Mouse (Mus musculus) midbrain, embryonic 16.5 days (tissue): ENCODE results near the gene Plekhb2. TPM values are rescaled to one million over a fixed set of nuclear protein-coding genes. Genes with fewer than 3 reads are reported as not detected.
A peak's percentile ranks its signal among the peaks of the same experiment; 100 is the strongest.

ENCODE experiments used
- ATAC-seq: fragments of 200-750 bp; cut with Nextera tagmentation; 2 replicates; pipeline ENCODE4 v1.8.0; 2017; ENCODE audit warnings: moderate TSS enrichment
- H3K27ac ChIP-seq: fragments of 300-500 bp; sonication (generic); 2 replicates; pipeline ENCODE4 v1.5.1; 2014; ENCODE audit warnings: mild to moderate bottlenecking, low read length, mixed read lengths
- H3K27me3 ChIP-seq: fragments of 300-500 bp; sonication (generic); 2 replicates; pipeline ENCODE4 v1.6.1; 2014; ENCODE audit warnings: low read depth, low read length, mixed read lengths; ENCODE audit not compliant: control insufficient read depth, insufficient read depth
- H3K36me3 ChIP-seq: fragments of 300-500 bp; sonication (generic); 2 replicates; pipeline ENCODE4 v1.6.1; 2014; ENCODE audit warnings: mild to moderate bottlenecking, low read length, moderate library complexity, mixed read lengths; ENCODE audit not compliant: control insufficient read depth, insufficient read depth
- H3K4me1 ChIP-seq: fragments of 300-500 bp; sonication (generic); 2 replicates; pipeline ENCODE4 v1.6.1; 2014; ENCODE audit warnings: mild to moderate bottlenecking, low read length, mixed read lengths; ENCODE audit not compliant: control insufficient read depth, insufficient read depth
- H3K4me2 ChIP-seq: fragments of 300-500 bp; sonication (generic); 2 replicates; pipeline ENCODE4 v1.6.1; 2014; ENCODE audit warnings: mild to moderate bottlenecking, low read length, mixed read lengths
- H3K4me3 ChIP-seq: fragments of 300-500 bp; sonication (generic); 2 replicates; pipeline ENCODE4 v1.5.1; 2014; ENCODE audit warnings: low read depth, mild to moderate bottlenecking, low read length, moderate library complexity, mixed read lengths
- H3K9ac ChIP-seq: fragments of 300-500 bp; sonication (generic); 2 replicates; pipeline ENCODE4 v1.6.1; 2014; ENCODE audit warnings: low read depth, low read length, mixed read lengths
- H3K9me3 ChIP-seq: fragments of 300-500 bp; sonication (generic); replicated peaks from 2 replicates; pipeline ENCODE4 v1.6.1; 2014; ENCODE audit warnings: mild to moderate bottlenecking, low read length, mixed read lengths; ENCODE audit not compliant: control insufficient read depth, poor library complexity, severe bottlenecking
- WGBS: fragments of 180-500 bp; shearing (Covaris S2); extraction: QIAGEN DNeasy Blood & Tissue Kit; methylation state at CpG from one replicate; pipeline ENCODE4 v1.1.7; 2014; 5-methylcytosine and 5-hydroxymethylcytosine counted together
- polyA plus RNA-seq: library from polyadenylated mRNA; unstranded; fragments of >200 nt; fragmentation: Nextera tagmentation; extraction: Ambion mirVana; gene quantifications from 2 replicates; pipeline ENCODE4 v1.2.1, GENCODE M21; 2015

The Plekhb2 gene
- polyA plus RNA-seq, 1 experiment from 2014 or later: 83.5 TPM

DNA sequence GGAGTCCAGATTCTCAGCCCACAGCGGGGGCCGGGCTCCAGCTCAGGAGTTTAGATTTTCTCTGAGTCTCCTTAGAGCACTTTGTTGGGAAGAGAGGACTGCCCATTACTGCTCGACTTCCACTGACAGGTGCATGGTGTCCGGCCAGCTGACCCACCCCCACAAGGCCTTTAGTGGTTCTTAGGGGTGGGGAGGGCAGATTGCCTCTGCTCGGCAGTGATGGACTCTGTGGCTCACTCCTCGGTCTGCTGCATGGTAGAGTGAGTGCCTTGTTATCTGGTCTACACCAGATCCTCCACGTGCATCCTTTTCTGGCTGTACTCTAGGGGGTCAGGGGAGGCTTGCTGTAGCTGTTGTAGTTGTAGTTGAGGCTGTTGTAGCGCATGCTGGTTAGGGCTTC lies 18.6 kb downstream of the Plekhb2 start:
- Histone ChIP-seq H3K36me3 (peaks cover 29% of the 10 kb centered on the region), H3K4me3 (no peak overlapping the region), H3K4me1 (no peaks in the 10 kb centered on the region), H3K4me2 (no peak overlapping the region), H3K27ac (no peak overlapping the region), H3K27me3 (no peaks in the 10 kb centered on the region), H3K9ac (no peak overlapping the region), H3K9me3 (no peaks in the 10 kb centered on the region)
- WGBS: 92% methylated on average over 8 of the region's 8 CpGs
- ATAC-seq: no peak

DNA sequence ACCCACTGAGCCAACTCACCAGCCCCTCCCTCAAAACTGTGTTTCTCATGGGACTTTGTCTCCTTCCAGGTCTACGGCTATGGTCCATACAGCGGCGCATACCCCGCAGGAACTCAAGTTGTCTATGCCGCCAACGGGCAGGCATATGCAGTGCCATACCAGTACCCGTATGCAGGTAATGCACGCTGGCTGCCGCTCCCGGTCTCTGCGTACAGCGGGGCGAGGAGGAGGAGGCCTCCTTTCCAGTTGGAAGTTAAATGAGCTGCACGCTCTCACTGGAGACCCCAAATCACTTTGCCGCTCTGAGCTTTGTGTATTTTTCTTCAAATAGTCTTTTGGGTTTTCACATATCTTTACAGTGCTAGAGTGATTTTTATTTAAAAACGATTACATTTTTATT lies 19.5 kb downstream of the Plekhb2 start:
- no peaks in the 10 kb centered on the region for H3K27me3 ChIP-seq
- H3K4me2 ChIP-seq: no peak overlapping the region
- 96% methylated on average over 16 of the region's 16 CpGs for WGBS
- H3K9me3 ChIP-seq: no peaks in the 10 kb centered on the region
- no peak overlapping the region for H3K9ac ChIP-seq
- peaks cover 28% of the 10 kb centered on the region for H3K36me3 ChIP-seq
- H3K27ac ChIP-seq: no peak overlapping the region
- no peak for ATAC-seq
- no peaks in the 10 kb centered on the region for H3K4me1 ChIP-seq
- no peak overlapping the region for H3K4me3 ChIP-seq

DNA sequence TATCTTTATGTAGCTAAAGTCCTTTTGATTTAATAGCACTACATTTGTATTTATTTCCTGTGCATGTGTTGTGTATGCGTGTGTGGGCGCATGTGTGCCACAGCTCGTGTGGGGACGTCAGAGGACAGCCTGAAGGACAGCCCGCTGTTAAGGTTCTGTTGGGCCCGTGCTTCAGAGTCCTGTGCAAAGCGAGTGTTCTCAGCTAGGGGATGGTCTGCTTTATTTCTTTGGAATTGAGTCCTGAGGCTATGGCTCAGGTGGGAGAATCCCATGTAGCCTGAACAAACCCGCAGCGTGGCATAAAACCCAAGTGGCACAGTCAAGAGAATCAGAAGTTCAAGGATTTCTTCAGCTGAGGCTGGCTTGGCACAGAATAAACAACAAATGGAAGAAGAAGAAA lies 21.4 kb downstream of the Plekhb2 start:
- H3K27me3 ChIP-seq: no peaks in the 10 kb centered on the region
- H3K27ac ChIP-seq: no peak overlapping the region
- no peak overlapping the region for H3K4me2 ChIP-seq
- no peaks in the 10 kb centered on the region for H3K9me3 ChIP-seq
- WGBS: 98% methylated on average over 9 of the region's 9 CpGs
- H3K4me1 ChIP-seq: no peaks in the 10 kb centered on the region
- H3K4me3 ChIP-seq: no peak overlapping the region
- no peak for ATAC-seq
- peaks cover 30% of the 10 kb centered on the region for H3K36me3 ChIP-seq
- H3K9ac ChIP-seq: no peak overlapping the region

DNA sequence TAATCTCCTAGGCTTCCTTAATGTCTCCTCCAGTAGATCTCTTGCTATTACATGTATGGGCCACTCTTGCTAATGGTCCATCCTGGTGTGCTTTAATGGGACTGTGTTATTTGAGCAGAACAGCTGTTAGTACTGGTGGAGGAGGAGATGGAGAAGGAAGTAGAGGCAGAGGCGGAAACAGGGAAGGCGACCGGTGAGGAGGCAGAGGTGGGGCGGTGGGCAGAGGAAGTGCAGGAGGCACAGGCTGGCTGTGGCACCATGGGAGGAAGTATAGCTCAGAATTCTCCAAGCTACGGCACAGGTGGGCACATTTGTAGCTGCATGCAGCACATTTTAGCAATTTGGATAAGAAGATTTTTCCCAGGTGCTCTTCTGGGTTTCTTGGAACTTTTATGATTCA lies 23.8 kb downstream of the Plekhb2 start:
- H3K4me2 ChIP-seq: no peak overlapping the region
- no peak for ATAC-seq
- H3K4me3 ChIP-seq: no peak overlapping the region
- H3K27me3 ChIP-seq: no peaks in the 10 kb centered on the region
- no peak overlapping the region for H3K27ac ChIP-seq
- no peaks in the 10 kb centered on the region for H3K4me1 ChIP-seq
- no peak overlapping the region for H3K9ac ChIP-seq
- H3K36me3 ChIP-seq: peaks cover 34% of the 10 kb centered on the region
- H3K9me3 ChIP-seq: no peaks in the 10 kb centered on the region
- 97% methylated on average over 5 of the region's 5 CpGs for WGBS

DNA sequence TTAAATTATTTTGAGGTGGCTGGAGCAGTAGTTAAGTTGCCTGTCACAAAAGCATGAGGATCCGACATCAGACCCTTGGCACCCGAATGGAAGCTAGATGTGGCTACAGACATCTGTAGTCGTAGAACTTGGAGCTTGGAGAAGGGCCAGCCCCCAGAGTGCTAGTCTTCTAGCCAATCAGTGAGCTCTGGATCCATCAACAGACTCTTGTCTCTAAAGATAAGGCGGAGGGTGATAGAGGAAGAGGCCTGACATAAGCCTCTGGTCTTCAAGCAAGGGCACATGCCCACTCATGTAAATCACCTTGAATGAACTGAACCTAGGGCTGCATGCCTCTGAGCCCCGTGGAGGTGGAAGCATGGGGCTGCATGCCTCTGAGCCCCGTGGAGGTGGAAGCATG lies 29.8 kb downstream of the Plekhb2 start:
- no peak for ATAC-seq
- Histone ChIP-seq H3K4me1 (no peaks in the 10 kb centered on the region), H3K4me3 (no peak overlapping the region), H3K27me3 (no peaks in the 10 kb centered on the region), H3K36me3 (peaks cover 21% of the 10 kb centered on the region), H3K27ac (no peak overlapping the region), H3K9ac (no peak overlapping the region), H3K9me3 (no peaks in the 10 kb centered on the region), H3K4me2 (no peak overlapping the region)
- WGBS: 92% methylated on average over 6 of the region's 6 CpGs

DNA sequence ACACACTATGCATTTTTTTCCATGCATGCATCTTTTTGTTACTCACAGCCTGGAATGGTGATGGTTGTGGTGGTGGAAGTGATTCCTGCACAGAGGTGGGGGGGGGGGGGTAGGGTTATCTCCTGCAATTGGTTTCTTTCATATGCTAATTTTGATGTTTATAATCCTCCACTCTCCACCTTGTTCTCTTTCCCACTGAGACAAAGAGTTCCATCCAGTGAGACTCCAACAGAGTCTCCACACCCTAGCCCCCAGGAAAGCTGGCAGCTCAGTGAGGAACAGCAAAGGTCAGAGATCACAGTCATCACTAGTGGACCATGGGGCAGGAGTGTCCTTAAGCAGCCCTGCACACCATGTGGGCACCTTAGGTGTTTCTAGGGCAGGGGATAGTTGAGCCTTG lies 34.0 kb downstream of the Plekhb2 start:
- ATAC-seq: no peak
- H3K4me1 ChIP-seq: no peaks in the 10 kb centered on the region
- H3K4me2 ChIP-seq: no peak overlapping the region
- H3K36me3 ChIP-seq: peaks cover 3% of the 10 kb centered on the region; the same call in 1 of the 2 replicates
- no peak overlapping the region for H3K4me3 ChIP-seq
- no peak overlapping the region for H3K9ac ChIP-seq
- no peaks in the 10 kb centered on the region for H3K27me3 ChIP-seq
- H3K9me3 ChIP-seq: no peaks in the 10 kb centered on the region
- no peak overlapping the region for H3K27ac ChIP-seq

DNA sequence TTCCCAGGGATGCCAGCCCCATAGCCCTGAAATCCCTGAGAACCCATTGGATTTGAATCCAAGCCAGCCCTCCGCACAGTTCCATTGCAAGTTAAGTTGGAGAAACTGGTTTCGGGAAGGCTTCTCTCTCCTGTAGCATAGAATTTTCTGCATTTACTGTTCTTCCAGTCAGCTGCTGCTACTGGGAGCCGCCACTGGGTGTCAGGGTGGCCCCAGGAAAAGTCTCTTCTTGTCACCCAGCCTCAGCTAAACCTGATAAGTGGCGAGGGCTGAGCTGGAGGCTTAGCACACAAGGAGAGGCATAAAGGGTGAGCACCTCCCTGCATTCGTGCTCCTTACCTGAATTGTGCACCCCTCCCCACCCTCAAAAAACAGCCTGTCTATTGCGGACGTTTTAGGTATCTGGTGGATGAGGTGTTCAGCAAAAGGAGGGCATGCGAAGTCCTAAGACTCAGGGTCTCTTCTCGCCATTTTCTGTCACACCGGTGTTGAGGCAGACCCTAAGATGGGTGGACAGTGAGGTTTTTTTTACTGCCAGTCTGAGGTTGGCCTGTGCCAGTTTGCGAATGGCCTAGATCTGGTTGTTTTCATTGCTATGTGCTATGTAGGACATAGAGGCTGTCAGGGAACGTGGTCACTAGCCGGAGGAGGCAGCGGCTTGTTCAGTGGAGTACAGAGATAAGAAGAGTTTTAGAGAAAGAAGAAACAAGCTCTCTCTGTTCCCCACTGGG lies 41.9 kb downstream of the Plekhb2 start:
- H3K27ac ChIP-seq: no peak overlapping the region
- H3K27me3 ChIP-seq: no peaks in the 10 kb centered on the region
- no peak overlapping the region for H3K9ac ChIP-seq
- H3K9me3 ChIP-seq: no peaks in the 10 kb centered on the region
- H3K36me3 ChIP-seq: no peaks in the 10 kb centered on the region
- no peak overlapping the region for H3K4me2 ChIP-seq
- WGBS: 56% methylated on average over 14 of the region's 14 CpGs
- no peaks in the 10 kb centered on the region for H3K4me1 ChIP-seq
- H3K4me3 ChIP-seq: no peak overlapping the region
- ATAC-seq: peak; percentile 94

DNA sequence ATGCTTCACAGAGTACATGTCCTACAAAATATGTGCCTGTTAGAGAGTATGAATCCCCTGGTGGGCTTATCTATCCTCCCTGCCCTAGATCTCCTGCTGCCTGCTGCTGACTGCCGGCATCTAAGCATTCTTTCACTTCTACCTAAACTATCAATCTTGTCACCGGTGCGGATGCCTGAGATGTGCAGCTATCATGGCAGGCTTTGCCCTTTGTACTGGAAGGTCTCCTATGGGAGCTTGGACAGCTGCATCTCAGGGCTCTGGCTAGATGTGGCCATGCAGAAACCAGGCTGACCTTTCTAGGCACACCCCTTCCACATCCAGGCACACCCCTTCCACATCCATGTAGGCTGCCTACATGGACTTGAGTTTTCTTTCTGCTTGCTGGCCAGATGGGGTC lies 42.7 kb downstream of the Plekhb2 start:
- Histone ChIP-seq H3K4me2 (no peak overlapping the region), H3K27me3 (no peaks in the 10 kb centered on the region), H3K9ac (no peak overlapping the region), H3K27ac (no peak overlapping the region), H3K4me1 (no peaks in the 10 kb centered on the region), H3K36me3 (no peaks in the 10 kb centered on the region), H3K9me3 (no peaks in the 10 kb centered on the region), H3K4me3 (no peak overlapping the region)
- ATAC-seq: no peak
- 79% methylated on average over 3 of the region's 3 CpGs for WGBS

DNA sequence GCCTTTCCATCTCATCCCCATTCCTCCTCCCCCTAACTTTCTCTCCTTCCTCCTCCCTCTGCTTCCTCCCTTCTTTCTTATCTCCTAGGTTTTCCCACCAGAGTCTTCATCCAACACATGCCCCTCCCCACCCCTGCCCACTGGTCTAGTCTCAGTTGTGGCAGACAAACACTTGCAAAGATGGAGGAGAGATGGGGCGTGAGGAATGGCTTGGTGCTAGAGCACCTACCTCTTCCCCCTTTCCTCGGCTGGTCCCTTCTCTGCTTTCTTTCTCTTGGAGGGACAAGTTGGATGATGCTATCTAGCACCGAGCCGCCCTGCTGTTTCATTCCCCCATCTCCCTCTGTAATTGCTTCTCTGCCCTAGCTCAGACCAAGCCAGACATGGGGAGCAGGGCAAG lies 43.6 kb downstream of the Plekhb2 start:
- H3K4me2 ChIP-seq: no peak overlapping the region
- H3K4me3 ChIP-seq: no peak overlapping the region
- H3K27ac ChIP-seq: no peak overlapping the region
- H3K9me3 ChIP-seq: no peaks in the 10 kb centered on the region
- no peak for ATAC-seq
- no peaks in the 10 kb centered on the region for H3K36me3 ChIP-seq
- no peak overlapping the region for H3K9ac ChIP-seq
- no peaks in the 10 kb centered on the region for H3K4me1 ChIP-seq
- 89% methylated on average over 4 of the region's 4 CpGs for WGBS
- H3K27me3 ChIP-seq: no peaks in the 10 kb centered on the region
